Mouse (Mus musculus): ENCODE measurements around the gene Pip4k2c. TPM values are rescaled to one million over a fixed set of nuclear protein-coding genes. Genes with fewer than 3 reads are reported as not detected.

The Pip4k2c gene
- total RNA-seq, 2 experiments from 2014 or later, result 27.7 to 30.9 TPM

- DNase-seq, result peak; percentile 51
Measured at GRCm38 (mm10) chr10:127189116-127189650, 22.2 kb downstream of the Pip4k2c start.

- DNase-seq, result peak; percentile 76
Measured at GRCm38 (mm10) chr10:127188465-127189115, 22.8 kb downstream of the Pip4k2c start.

DNA sequence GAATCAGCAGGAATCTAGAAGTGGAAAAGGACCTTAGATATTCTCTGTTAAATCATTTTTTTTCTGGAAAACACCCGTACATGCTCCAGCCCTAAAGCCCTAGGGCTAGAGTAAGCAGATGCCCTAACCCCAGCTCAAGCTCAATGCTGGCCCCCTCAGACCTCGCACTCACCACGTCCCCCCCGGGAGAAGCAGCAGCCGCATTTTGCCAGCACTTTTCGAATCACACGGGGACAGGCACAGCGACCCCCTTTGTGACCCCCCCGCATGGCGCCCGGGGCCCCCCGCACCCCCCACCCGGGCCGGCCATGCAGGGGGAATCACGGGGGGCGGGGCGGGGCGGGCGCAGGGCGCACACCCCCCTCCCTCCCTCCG is 23.3 kb downstream of the Pip4k2c start:
- DNase-seq, result no peak

DNA sequence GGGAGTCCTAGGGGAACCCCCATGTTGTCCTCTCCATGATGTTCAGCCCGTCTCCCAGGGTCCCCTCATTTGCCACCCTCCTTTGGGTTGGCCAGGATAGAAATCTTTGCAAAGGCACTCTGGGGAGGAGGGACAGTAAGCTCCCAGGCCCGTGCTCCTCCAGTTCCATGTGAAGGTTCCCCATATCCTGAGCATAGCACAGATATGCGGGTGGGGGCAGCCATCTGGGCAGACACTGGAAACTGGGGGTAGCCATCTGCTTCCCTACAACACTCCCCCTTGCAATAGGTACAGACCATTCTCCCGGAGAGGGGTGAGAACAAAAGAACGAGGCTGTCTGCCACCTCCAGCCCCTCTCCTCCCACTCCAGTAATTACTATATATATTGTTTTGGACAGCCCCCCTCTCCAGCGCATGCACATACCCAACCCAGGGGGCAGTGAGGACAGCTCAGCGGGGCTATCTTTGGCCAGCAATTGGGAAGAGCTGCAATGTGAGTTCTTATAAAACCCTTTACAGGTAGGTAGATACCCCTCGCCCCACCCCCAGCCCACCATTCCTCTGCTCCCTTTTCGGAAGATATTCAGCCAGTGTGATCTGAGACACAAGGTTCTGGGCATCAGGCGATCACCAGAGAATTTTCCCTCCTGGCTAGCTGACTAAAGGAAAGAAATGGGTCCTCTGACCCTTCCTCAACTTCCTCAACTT is 23.9 kb downstream of the Pip4k2c start:
- DNase-seq, result no peak

- DNase-seq, result no peak
Measured at GRCm38 (mm10) chr10:127186451-127186850, 24.9 kb downstream of the Pip4k2c start.

GRCm38 (mm10) chr10:127185506-127185905 is 25.9 kb downstream of the Pip4k2c start:
- DNase-seq, result no peak

DNA sequence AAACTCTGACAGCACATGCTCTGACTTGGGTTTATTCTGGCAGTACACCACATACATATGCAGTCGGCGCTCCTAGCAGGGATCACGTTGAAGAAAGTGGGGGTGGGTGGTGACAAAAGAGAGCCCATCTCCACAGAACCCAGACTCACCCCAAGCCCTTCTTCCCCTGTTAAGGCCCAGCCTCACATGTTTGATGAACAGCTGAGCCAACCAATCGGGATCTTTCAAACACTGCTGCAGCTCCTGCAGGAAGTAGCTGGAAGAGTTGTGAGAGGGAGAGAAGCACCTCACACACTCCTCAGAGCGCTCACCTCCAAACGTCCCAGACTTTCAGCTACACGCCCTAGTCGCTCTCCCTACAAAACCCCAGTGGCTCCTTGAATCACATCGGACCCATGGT is 26.3 kb downstream of the Pip4k2c start:
- DNase-seq, result no peak

DNA sequence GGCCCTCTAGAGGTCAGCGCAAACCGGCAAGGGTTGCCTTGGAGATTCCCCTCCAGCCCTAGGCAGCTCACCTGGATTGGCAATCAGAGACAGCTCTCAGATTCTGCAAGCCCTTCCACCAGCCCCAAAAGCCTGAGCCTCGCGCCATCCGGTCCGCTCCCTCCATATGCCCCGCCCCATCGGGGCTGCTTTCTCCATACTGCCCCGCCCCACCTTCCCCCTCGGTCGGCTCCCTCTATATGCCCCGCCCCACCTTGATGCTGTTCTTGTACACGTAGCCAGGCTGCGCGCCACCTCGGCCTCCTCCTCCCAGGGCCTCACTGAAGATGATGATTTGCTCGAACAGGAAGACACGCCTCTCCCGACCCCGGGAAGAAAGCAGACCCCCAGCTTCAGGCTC is 27.6 kb downstream of the Pip4k2c start:
- DNase-seq, result no peak

DNA sequence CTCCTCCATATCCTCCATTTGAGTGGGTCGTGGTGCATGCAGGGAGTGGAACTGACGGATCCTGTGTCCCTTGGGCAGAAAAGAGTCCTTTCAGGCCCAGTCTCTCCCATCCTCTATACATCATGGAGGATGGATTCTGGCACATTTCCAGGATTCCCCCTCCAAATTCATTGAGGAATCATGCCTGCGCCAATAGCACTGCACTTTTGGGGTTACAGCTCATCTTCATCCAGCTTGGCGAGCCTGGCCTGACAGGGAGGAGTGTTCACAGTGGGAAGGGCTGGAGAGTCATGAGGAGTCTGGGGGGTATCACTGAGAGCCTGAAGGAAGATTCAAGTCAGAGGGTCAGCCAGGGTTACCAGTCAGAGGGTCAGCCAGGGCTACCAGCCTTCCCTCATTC is 28.8 kb downstream of the Pip4k2c start:
- no peak for DNase-seq

DNA sequence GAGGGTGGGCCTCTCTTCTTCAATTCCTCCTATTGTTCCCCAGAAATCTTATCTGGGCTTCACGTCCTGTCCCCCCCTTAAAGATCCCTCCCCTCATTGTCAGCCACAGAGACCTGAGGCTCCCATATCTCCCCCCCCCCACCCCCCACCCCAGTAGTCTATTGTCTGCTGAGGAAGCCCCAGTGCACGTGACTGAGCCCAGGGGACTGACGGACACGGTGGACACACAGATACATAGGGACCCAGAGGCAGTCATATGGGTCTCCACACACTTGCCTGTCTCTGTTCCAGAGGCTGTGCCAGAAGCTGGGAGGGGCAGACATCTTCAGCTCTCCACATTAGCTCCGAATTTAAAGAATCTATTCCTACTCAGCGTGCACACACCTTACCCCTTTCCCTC is 29.8 kb downstream of the Pip4k2c start:
- no peak for DNase-seq

DNA sequence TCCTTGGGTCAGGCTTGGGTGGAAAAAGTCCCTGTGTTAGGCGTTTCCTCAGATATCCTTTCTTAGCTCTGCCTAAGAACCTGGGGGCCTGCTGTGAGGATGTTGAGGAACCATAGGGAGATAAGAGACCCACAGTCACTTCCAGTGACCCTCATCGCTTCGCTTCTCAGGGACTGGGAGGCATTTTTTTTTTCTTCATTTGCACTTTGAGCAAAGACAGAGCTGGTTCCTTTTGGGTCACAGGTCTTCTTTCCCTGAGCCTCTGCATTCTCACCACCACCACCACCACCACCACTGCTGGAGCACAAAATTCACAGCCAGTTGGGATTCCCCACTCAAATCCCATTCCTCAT is 30.7 kb downstream of the Pip4k2c start:
- DNase-seq, result no peak

DNA sequence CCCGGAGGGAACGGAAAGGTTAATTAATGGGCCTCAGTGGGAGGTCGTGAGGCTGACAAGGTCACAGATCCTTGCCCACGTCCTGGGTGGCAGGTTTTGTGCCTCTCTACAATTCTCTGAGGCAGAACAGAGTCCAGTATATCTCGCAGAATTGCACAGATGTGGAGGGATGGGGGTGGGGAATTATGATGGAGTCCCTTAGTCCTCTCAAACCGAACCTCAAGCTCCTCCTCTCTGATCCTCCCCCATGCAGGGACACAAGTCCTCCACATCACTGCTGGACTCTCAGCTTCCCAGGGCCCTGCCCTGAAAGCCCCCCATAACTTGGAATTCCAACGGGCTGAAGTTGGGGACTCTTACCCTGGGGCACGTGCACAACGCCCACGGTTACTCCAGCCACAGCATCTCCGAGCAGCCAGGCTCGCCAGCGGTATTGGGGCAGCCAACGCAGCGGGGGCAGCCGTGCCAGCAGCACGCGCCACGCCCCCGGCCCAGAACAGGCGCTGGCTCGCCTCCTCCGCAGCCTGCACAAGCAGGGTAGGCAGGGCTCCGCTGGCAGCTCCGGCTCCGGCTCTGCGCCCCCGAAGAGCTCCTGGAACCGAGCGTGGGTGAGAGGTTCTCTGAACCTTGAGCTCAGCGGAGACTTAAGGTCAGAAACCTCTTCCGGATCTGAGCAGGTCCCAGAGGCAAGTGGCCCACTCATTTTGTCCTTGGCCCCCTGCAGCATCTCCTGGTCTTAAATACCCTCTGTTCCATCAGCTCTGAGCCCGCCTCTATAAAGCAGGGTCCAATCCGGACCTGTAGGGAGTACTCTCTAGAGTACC is 31.3 kb downstream of the Pip4k2c start, which contains the start of gene Slc26a10:
Gene Slc26a10 (minus strand): TSS at position 775 of the 824 bp plus-strand sequence.
- DNase-seq, result no peak

- no peak for DNase-seq
Measured at GRCm38 (mm10) chr10:127178286-127179027, 32.9 kb downstream of the Pip4k2c start.

- DNase-seq, result peak; percentile 82
Measured at GRCm38 (mm10) chr10:127177719-127178118, 33.7 kb downstream of the Pip4k2c start.

- no peak for DNase-seq
Measured at GRCm38 (mm10) chr10:127177235-127177634, 34.1 kb downstream of the Pip4k2c start.

DNA sequence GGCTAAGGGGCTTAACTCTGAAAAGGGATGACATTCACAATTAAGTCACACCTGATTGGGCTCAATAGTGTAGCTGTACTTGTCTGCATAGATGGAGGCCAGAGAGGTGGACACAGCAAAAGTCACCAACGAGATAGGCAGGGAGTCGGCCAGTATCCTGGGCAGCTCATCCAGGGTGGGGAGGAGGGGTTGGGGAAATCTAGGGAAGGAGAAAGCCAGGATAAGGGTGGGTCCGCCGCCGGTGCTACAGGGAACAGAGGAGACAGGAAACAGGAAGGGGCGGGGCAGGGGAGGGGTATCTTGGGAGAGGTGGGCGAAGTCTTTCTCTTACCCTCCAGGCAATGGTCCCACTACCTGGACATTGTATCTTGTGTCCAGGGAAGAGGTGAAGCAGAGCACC is 34.6 kb downstream of the Pip4k2c start:
- no peak for DNase-seq

DNA sequence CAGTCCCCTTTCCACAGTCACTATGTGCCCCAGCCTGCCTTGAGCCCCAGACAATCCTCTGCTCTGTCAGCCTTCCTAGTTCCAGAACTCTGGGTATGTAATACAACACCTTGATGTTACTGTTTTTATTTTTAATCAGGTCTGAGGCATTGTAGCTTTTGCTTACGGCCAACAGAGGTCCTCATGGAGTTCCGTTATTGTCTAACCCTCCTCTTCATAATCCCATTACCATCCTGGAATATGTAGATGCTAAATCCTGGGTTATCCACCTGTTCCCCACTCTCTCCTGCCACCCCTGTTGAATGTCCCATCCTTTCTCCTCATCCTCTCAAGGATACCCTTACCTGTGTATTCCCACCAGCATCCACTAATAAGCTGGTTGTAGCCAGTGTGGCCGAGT is 35.2 kb downstream of the Pip4k2c start:
- DNase-seq, result no peak

- DNase-seq, result no peak
Measured at GRCm38 (mm10) chr10:127174170-127174569, 37.2 kb downstream of the Pip4k2c start.

DNA sequence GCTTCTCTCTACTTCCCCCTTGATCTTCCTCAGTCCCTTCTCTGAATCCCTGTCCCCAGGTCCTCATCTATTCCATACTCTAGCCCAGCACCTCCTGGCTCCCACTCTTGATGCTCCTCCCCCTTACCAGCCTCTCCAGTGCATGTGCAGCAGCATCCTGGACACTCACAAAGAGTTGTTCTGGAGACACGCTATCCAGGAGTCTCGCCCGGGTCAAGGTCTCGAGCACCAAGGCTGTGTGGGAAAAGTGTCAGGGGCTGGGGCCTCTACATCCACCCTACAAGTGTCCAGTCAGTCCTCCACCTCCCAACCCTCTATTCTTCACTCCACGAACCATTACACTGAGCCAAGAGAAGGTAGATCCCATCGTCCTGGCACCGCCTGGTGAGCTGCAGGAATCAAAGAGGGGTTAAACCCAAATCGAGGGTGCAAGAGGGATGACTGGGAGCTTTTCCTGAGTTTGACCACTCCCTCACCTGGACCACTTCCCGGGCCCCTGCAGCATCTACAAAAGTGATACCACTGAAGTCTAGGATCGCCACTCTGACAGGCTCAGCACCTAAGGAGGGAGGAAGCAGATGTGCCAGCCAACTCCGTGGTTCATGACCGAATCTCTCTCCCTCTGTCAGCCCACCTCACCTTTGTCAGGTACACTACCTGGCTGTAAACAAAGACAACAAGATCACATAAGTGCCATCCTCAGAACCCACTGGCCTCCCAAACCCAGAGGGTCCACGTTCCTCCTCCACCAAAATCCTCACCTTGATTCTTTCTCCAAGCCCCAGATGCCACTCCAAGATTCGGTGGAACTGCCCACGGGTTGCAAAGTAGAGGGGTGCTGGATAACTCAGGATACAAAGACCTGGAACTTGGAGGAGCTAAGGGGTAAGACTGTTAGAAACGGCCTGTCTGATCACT is 38.0 kb downstream of the Pip4k2c start:
- DNase-seq, result no peak

DNA sequence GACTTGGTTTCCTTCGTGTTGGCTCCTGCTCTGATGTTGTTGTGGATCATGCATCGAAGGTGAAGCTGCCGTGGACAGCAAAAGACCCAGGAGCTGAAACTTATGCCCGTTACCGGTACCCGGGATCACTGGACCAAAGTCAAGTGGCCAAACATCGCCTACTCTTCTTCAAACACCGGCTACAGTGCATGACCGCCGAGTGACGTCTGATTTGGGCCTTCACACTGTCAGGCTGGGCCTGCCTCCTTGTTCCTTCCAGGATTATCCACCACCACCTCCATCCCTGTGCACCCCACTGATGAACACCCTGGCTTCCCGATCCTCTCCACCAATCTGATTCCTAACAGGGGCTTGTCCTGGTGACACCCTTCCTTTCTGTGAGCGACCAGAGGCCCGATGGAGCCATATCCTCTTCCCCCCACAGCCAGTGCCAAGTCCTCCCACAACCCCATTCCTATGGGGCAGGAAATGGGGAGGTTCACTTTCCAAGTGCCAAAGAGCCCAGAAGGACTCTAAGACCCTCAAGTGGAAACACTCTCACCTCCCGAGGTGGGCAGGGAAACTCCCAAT is 39.7 kb downstream of the Pip4k2c start:
- DNase-seq, result no peak

- peak; percentile 87 for DNase-seq
Measured at GRCm38 (mm10) chr10:127170837-127171272, 40.5 kb downstream of the Pip4k2c start.
